Mouse (Mus musculus): ENCODE results near the gene Hist1h3e.
"Not testable (repeated sequence)": the region's sequence is repeated elsewhere in the genome, so short reads cannot be mapped to it uniquely, and the experiment has no call there.

DNA sequence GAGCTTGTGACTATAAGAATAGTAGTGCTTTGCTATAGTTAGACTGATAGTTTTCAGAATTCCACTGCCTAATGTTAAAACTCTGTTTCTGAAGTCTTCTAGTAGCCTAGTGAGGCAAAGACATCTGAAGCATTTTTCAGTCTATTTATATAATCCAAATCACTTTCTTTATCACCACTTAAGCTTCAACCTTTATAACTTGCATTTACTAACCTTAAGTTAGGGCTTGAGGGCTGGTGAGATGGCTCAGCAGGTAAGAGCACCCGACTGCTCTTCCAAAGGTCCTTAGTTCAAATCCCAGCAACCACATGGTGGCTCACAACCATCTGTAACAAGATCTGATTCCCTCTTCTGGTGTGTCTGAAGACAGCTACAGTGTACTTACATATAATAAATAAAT is 22.3 kb downstream of the Hist1h3e start:
- not testable (repeated sequence) for TF ChIP-seq CTCF, EP300 (IDR thresholded peaks at IDR 0.05; ENCODE audit: low read depth)
